Mouse (Mus musculus): ENCODE measurements around the gene Dcpp2. TPM values are rescaled to one million over a fixed set of nuclear protein-coding genes. Genes with fewer than 3 reads are reported as not detected.
A peak's percentile ranks its signal among the peaks of the same experiment; 100 is the strongest.
"Not testable (repeated sequence)": the region's sequence is repeated elsewhere in the genome, so short reads cannot be mapped to it uniquely, and the experiment has no call there.

The Dcpp2 gene
- polyA plus RNA-seq, 1 experiment from 2014 or later, result not detected

- WGBS, result 87% methylated on average over 10 of the region's 10 CpGs
- no peaks in the 10 kb centered on the region for H3K27me3 ChIP-seq (ENCODE audit: insufficient read depth, low read length)
- no peaks in the 10 kb centered on the region for H3K9me3 ChIP-seq (ENCODE audit: low read length)
- H3K4me3 ChIP-seq (ENCODE audit: low read length), result no peak overlapping the region
- ATAC-seq (ENCODE audit: low FRiP score, low TSS enrichment), result no peak
- H3K4me2 ChIP-seq (replicated peaks; ENCODE audit: low read depth, low read length), result no peak overlapping the region
- H3K9ac ChIP-seq (replicated peaks; ENCODE audit: low read length), result no peak overlapping the region
- H3K36me3 ChIP-seq (ENCODE audit: insufficient read depth, low read length), result no peaks in the 10 kb centered on the region
- no peaks in the 10 kb centered on the region for H3K4me1 ChIP-seq (ENCODE audit: insufficient read depth, low read length)
- no peak overlapping the region for H3K27ac ChIP-seq (ENCODE audit: low read length)
Observed at GRCm38 (mm10) chr17:23854229-23854765, 26.4 kb upstream of the Dcpp2 start.

GRCm38 (mm10) chr17:23857193-23857592, 23.5 kb upstream of the Dcpp2 start:
- Histone ChIP-seq H3K4me1 (ENCODE audit: insufficient read depth, low read length) (no peaks in the 10 kb centered on the region), H3K27ac (ENCODE audit: low read length) (no peak overlapping the region), H3K9me3 (ENCODE audit: low read length) (no peaks in the 10 kb centered on the region), H3K36me3 (ENCODE audit: insufficient read depth, low read length) (no peaks in the 10 kb centered on the region), H3K4me3 (ENCODE audit: low read length) (no peak overlapping the region), H3K27me3 (ENCODE audit: insufficient read depth, low read length) (no peaks in the 10 kb centered on the region), H3K4me2 (replicated peaks; ENCODE audit: low read depth, low read length) (no peak overlapping the region), H3K9ac (replicated peaks; ENCODE audit: low read length) (no peak overlapping the region)
- WGBS, result 74% methylated on average over 6 of the region's 6 CpGs
- 0 out of 2 replicates have a peak, but pooled peaks have one; percentile 33 for ATAC-seq (ENCODE audit: low FRiP score, low TSS enrichment)

GRCm38 (mm10) chr17:23857913-23858312, 22.8 kb upstream of the Dcpp2 start:
- Histone ChIP-seq H3K27me3 (ENCODE audit: insufficient read depth, low read length) (no peaks in the 10 kb centered on the region), H3K9ac (replicated peaks; ENCODE audit: low read length) (no peak overlapping the region)
- ATAC-seq (ENCODE audit: low FRiP score, low TSS enrichment), result no peak

GRCm38 (mm10) chr17:23862926-23863325, 17.8 kb upstream of the Dcpp2 start:
- H3K4me2 ChIP-seq (replicated peaks; ENCODE audit: low read depth, low read length), result no peak overlapping the region
- 85% methylated on average over 4 of the region's 4 CpGs for WGBS
- H3K36me3 ChIP-seq (ENCODE audit: insufficient read depth, low read length), result no peaks in the 10 kb centered on the region
- ATAC-seq (ENCODE audit: low FRiP score, low TSS enrichment), result no peak
- H3K4me1 ChIP-seq (ENCODE audit: insufficient read depth, low read length), result no peaks in the 10 kb centered on the region
- H3K9ac ChIP-seq (replicated peaks; ENCODE audit: low read length), result no peak overlapping the region
- H3K27me3 ChIP-seq (ENCODE audit: insufficient read depth, low read length), result no peaks in the 10 kb centered on the region
- no peak overlapping the region for H3K27ac ChIP-seq (ENCODE audit: low read length)
- no peak overlapping the region for H3K4me3 ChIP-seq (ENCODE audit: low read length)
- no peaks in the 10 kb centered on the region for H3K9me3 ChIP-seq (ENCODE audit: low read length)

More at GRCm38 (mm10) chr17:23857913-23858312, 22.8 kb upstream of the Dcpp2 start:
- 83% methylated on average over 2 of the region's 2 CpGs for WGBS
- no peaks in the 10 kb centered on the region for H3K36me3 ChIP-seq (ENCODE audit: insufficient read depth, low read length)
- no peak overlapping the region for H3K4me2 ChIP-seq (replicated peaks; ENCODE audit: low read depth, low read length)
- no peak overlapping the region for H3K4me3 ChIP-seq (ENCODE audit: low read length)
- H3K27ac ChIP-seq (ENCODE audit: low read length), result no peak overlapping the region
- H3K4me1 ChIP-seq (ENCODE audit: insufficient read depth, low read length), result no peaks in the 10 kb centered on the region
- no peaks in the 10 kb centered on the region for H3K9me3 ChIP-seq (ENCODE audit: low read length)

GRCm38 (mm10) chr17:23867756-23868155, 12.9 kb upstream of the Dcpp2 start, which contains the start of gene Prss21:
TSS of gene Prss21 (plus strand) at chr17:23868056.
- Histone ChIP-seq H3K27me3 (ENCODE audit: insufficient read depth, low read length) (no peaks in the 10 kb centered on the region), H3K4me2 (replicated peaks; ENCODE audit: low read depth, low read length) (no peak within 1 kb of the TSS), H3K4me3 (ENCODE audit: low read length) (no peak within 1 kb of the TSS), H3K36me3 (ENCODE audit: insufficient read depth, low read length) (no peaks in the 10 kb centered on the region), H3K9ac (replicated peaks; ENCODE audit: low read length) (no peak within 1 kb of the TSS), H3K9me3 (ENCODE audit: low read length) (no peaks in the 10 kb centered on the region), H3K27ac (ENCODE audit: low read length) (no peak within 1 kb of the TSS), H3K4me1 (ENCODE audit: insufficient read depth, low read length) (no peaks in the 10 kb centered on the region)
- no peak for ATAC-seq (ENCODE audit: low FRiP score, low TSS enrichment)
- WGBS, result 84% methylated on average over 15 of the region's 15 CpGs

- no peak overlapping the region for H3K4me3 ChIP-seq (ENCODE audit: low read length)
- no peaks in the 10 kb centered on the region for H3K36me3 ChIP-seq (ENCODE audit: insufficient read depth, low read length)
- H3K4me2 ChIP-seq (replicated peaks; ENCODE audit: low read depth, low read length), result no peak overlapping the region
- WGBS, result 92% methylated on average over 11 of the region's 11 CpGs
- H3K9ac ChIP-seq (replicated peaks; ENCODE audit: low read length), result no peak overlapping the region
- H3K27ac ChIP-seq (ENCODE audit: low read length), result no peak overlapping the region
- ATAC-seq (ENCODE audit: low FRiP score, low TSS enrichment), result no peak
- H3K9me3 ChIP-seq (ENCODE audit: low read length), result no peaks in the 10 kb centered on the region
- no peaks in the 10 kb centered on the region for H3K27me3 ChIP-seq (ENCODE audit: insufficient read depth, low read length)
- H3K4me1 ChIP-seq (ENCODE audit: insufficient read depth, low read length), result no peaks in the 10 kb centered on the region
Observed at GRCm38 (mm10) chr17:23868513-23868912, 12.2 kb upstream of the Dcpp2 start.

- no peaks in the 10 kb centered on the region for H3K9me3 ChIP-seq (ENCODE audit: low read length)
- peaks cover 3% of the 10 kb centered on the region; the same call in 1 of the 2 replicates for H3K4me1 ChIP-seq (ENCODE audit: insufficient read depth, low read length)
- peak; percentile 39 for ATAC-seq (ENCODE audit: low FRiP score, low TSS enrichment)
- H3K27ac ChIP-seq (ENCODE audit: low read length), result no peak overlapping the region
- no peaks in the 10 kb centered on the region for H3K27me3 ChIP-seq (ENCODE audit: insufficient read depth, low read length)
- H3K4me2 ChIP-seq (replicated peaks; ENCODE audit: low read depth, low read length), result no peak overlapping the region
- H3K4me3 ChIP-seq (ENCODE audit: low read length), result no peak overlapping the region
- 38% methylated on average over 8 of the region's 8 CpGs for WGBS
- no peaks in the 10 kb centered on the region for H3K36me3 ChIP-seq (ENCODE audit: insufficient read depth, low read length)
- H3K9ac ChIP-seq (replicated peaks; ENCODE audit: low read length), result no peak overlapping the region
Observed at GRCm38 (mm10) chr17:23873884-23874856, 6.5 kb upstream of the Dcpp2 start.

GRCm38 (mm10) chr17:23876741-23877140, 3.9 kb upstream of the Dcpp2 start:
- Histone ChIP-seq H3K9ac (replicated peaks; ENCODE audit: low read length) (no peak overlapping the region), H3K27ac (ENCODE audit: low read length) (no peak overlapping the region), H3K36me3 (ENCODE audit: insufficient read depth, low read length) (no peaks in the 10 kb centered on the region), H3K9me3 (ENCODE audit: low read length) (no peaks in the 10 kb centered on the region), H3K4me1 (ENCODE audit: insufficient read depth, low read length) (peaks cover 3% of the 10 kb centered on the region; the same call in 1 of the 2 replicates), H3K4me2 (replicated peaks; ENCODE audit: low read depth, low read length) (no peak overlapping the region), H3K4me3 (ENCODE audit: low read length) (no peak overlapping the region), H3K27me3 (ENCODE audit: insufficient read depth, low read length) (no peaks in the 10 kb centered on the region)
- no peak for ATAC-seq (ENCODE audit: low FRiP score, low TSS enrichment)
- 52% methylated on average over 3 of the region's 3 CpGs for WGBS

- H3K9me3 ChIP-seq (ENCODE audit: low read length), result no peaks in the 10 kb centered on the region
- H3K4me3 ChIP-seq (ENCODE audit: low read length), result no peak overlapping the region
- H3K27me3 ChIP-seq (ENCODE audit: insufficient read depth, low read length), result no peaks in the 10 kb centered on the region
- peaks cover 3% of the 10 kb centered on the region; the same call in 1 of the 2 replicates for H3K4me1 ChIP-seq (ENCODE audit: insufficient read depth, low read length)
- no peak overlapping the region for H3K4me2 ChIP-seq (replicated peaks; ENCODE audit: low read depth, low read length)
- no peak overlapping the region for H3K9ac ChIP-seq (replicated peaks; ENCODE audit: low read length)
- WGBS, result 85% methylated on average over 2 of the region's 2 CpGs
- H3K36me3 ChIP-seq (ENCODE audit: insufficient read depth, low read length), result no peaks in the 10 kb centered on the region
- H3K27ac ChIP-seq (ENCODE audit: low read length), result no peak overlapping the region
- no peak for ATAC-seq (ENCODE audit: low FRiP score, low TSS enrichment)
Observed at GRCm38 (mm10) chr17:23877166-23877565, 3.5 kb upstream of the Dcpp2 start.

- not testable (repeated sequence) for H3K4me1 ChIP-seq (ENCODE audit: insufficient read depth, low read length); ATAC-seq (ENCODE audit: low FRiP score, low TSS enrichment); H3K9me3 ChIP-seq (ENCODE audit: low read length); H3K4me3 ChIP-seq (ENCODE audit: low read length); H3K27ac ChIP-seq (ENCODE audit: low read length); H3K9ac ChIP-seq (replicated peaks; ENCODE audit: low read length); H3K27me3 ChIP-seq (ENCODE audit: insufficient read depth, low read length); H3K36me3 ChIP-seq (ENCODE audit: insufficient read depth, low read length); H3K4me2 ChIP-seq (replicated peaks; ENCODE audit: low read depth, low read length)
- 68% methylated on average over 4 of the region's 4 CpGs for WGBS
Observed at GRCm38 (mm10) chr17:23917158-23917557, 36.5 kb downstream of the Dcpp2 start, which contains the start of gene Dcpp3. TSS of gene Dcpp3 (plus strand) at chr17:23917458.
